Mouse (Mus musculus): ENCODE measurements at regions not wholly inside any gene's neighbourhood (a gene's known extent, or its start where the extent isn't known, plus 50 kb on each side); places are given as distances from the start of the nearest gene placed in this dataset.
"Not testable (repeated sequence)": the region's sequence is repeated elsewhere in the genome, so short reads cannot be mapped to it uniquely, and the experiment has no call there.

DNA sequence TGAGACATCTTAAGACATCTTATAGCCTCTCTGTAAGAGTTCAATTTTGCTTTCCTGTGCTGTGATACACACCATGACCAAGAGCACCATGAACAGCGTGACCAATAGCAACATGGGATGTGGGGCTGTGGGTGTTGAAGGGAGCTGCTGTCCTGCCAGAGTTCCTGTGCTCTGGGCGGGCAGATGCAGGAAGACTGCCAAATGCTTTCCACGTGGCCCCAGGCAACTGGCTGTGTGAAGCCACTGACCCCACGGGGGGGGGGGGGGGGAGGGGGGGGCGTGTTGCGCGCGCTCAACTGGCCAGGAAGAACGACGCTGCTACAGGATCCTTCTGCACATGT is 104.5 kb upstream of the Ipo5 start:
- H3K36me3 ChIP-seq (ENCODE audit: control insufficient read depth, insufficient read depth), result no peaks in the 10 kb centered on the region
- TF ChIP-seq POLR2AphosphoS2 (IDR thresholded peaks at IDR 0.05; ENCODE audit: insufficient read length, low read depth), result no peak
- TF ChIP-seq TCF3 (IDR thresholded peaks at IDR 0.05; ENCODE audit: insufficient read length, low read depth), result no peak
- no peak for TF ChIP-seq E2F4 (IDR thresholded peaks at IDR 0.05; ENCODE audit: insufficient read depth)
- TF ChIP-seq SRF (IDR thresholded peaks at IDR 0.05; ENCODE audit: control insufficient read depth, insufficient read length, low read depth), result no peak
- no peak for TF ChIP-seq MYOD1 (IDR thresholded peaks at IDR 0.05; ENCODE audit: control insufficient read depth in 1 of 3, insufficient read length in 2 of 3, low read depth in 2 of 3)
- no peak for TF ChIP-seq REST (IDR thresholded peaks at IDR 0.05; ENCODE audit: insufficient read depth, insufficient read length)
- TF ChIP-seq TCF12 (IDR thresholded peaks at IDR 0.05; ENCODE audit: insufficient read depth, poor library complexity, severe bottlenecking), result no peak
- no peak for TF ChIP-seq MAX (IDR thresholded peaks at IDR 0.05; ENCODE audit: low read depth)
- no peak for TF ChIP-seq CEBPB (IDR thresholded peaks at IDR 0.05; ENCODE audit: insufficient read depth, poor library complexity, severe bottlenecking)
- TF ChIP-seq MYOG (IDR thresholded peaks at IDR 0.05; ENCODE audit: control insufficient read depth in 1 of 3, insufficient read depth in 1 of 3, insufficient read length in 2 of 3, low read depth in 2 of 3), result no peak
- no peak for TF ChIP-seq USF1 (IDR thresholded peaks at IDR 0.05; ENCODE audit: low read depth)
- no peak for TF ChIP-seq POLR2A (IDR thresholded peaks at IDR 0.05; ENCODE audit: insufficient read length, low read depth)
- no peak overlapping the region for H3ac ChIP-seq (ENCODE audit: control insufficient read depth, insufficient read length)
- H3K79me2 ChIP-seq (ENCODE audit: control insufficient read depth, insufficient read depth), result no peaks in the 10 kb centered on the region
- H3K4me2 ChIP-seq (ENCODE audit: low read depth), result no peak overlapping the region
- H3K4me3 ChIP-seq, result no peak overlapping the region
- H3K27me3 ChIP-seq (ENCODE audit: control insufficient read depth, insufficient read depth, insufficient read length), result no peaks in the 10 kb centered on the region

DNA sequence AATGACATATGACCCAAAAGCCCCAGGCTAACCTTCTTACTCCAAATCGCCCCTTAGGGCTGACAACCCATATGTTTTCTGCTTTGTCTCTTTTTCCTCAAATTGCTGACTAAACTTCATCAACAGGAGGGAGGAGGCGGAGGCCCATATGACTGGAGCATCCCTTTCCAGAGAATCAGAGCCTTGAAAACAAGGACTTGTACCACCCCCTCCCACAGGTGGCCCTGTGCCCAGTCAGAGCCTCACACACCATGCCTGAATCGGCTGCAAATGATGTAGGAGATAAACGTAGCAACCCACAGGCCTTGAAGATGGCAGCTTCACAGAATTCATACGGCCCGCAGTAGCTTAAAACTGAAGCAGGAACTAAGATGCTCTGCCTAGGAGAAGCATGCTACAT is 101.7 kb upstream of the Ipo5 start:
- no peak overlapping the region for H3K4me3 ChIP-seq
- no peak for TF ChIP-seq MYOD1 (IDR thresholded peaks at IDR 0.05; ENCODE audit: control insufficient read depth in 1 of 3, insufficient read length in 2 of 3, low read depth in 2 of 3)
- TF ChIP-seq E2F4 (IDR thresholded peaks at IDR 0.05; ENCODE audit: insufficient read depth), result no peak
- TF ChIP-seq USF1 (IDR thresholded peaks at IDR 0.05; ENCODE audit: low read depth), result no peak
- no peak for TF ChIP-seq MAX (IDR thresholded peaks at IDR 0.05; ENCODE audit: low read depth)
- no peak for TF ChIP-seq TCF12 (IDR thresholded peaks at IDR 0.05; ENCODE audit: insufficient read depth, poor library complexity, severe bottlenecking)
- no peak for TF ChIP-seq SRF (IDR thresholded peaks at IDR 0.05; ENCODE audit: control insufficient read depth, insufficient read length, low read depth)
- TF ChIP-seq CEBPB (IDR thresholded peaks at IDR 0.05; ENCODE audit: insufficient read depth, poor library complexity, severe bottlenecking), result no peak
- TF ChIP-seq TCF3 (IDR thresholded peaks at IDR 0.05; ENCODE audit: insufficient read length, low read depth), result no peak
- TF ChIP-seq REST (IDR thresholded peaks at IDR 0.05; ENCODE audit: insufficient read depth, insufficient read length), result no peak
- no peak for TF ChIP-seq POLR2AphosphoS2 (IDR thresholded peaks at IDR 0.05; ENCODE audit: insufficient read length, low read depth)
- TF ChIP-seq POLR2A (IDR thresholded peaks at IDR 0.05; ENCODE audit: insufficient read length, low read depth), result no peak
- TF ChIP-seq MYOG (IDR thresholded peaks at IDR 0.05; ENCODE audit: control insufficient read depth in 1 of 3, insufficient read depth in 1 of 3, insufficient read length in 2 of 3, low read depth in 2 of 3), result no peak
- H3K27me3 ChIP-seq (ENCODE audit: control insufficient read depth, insufficient read depth, insufficient read length), result no peaks in the 10 kb centered on the region
- H3K36me3 ChIP-seq (ENCODE audit: control insufficient read depth, insufficient read depth), result no peaks in the 10 kb centered on the region
- H3K4me2 ChIP-seq (ENCODE audit: low read depth), result no peak overlapping the region
- H3K79me2 ChIP-seq (ENCODE audit: control insufficient read depth, insufficient read depth), result no peaks in the 10 kb centered on the region
- no peak overlapping the region for H3ac ChIP-seq (ENCODE audit: control insufficient read depth, insufficient read length)

- Histone ChIP-seq H3K27me3 (ENCODE audit: control insufficient read depth, insufficient read depth, insufficient read length) (no peaks in the 10 kb centered on the region), H3K36me3 (ENCODE audit: control insufficient read depth, insufficient read depth) (no peaks in the 10 kb centered on the region), H3K79me2 (ENCODE audit: control insufficient read depth, insufficient read depth) (no peaks in the 10 kb centered on the region), H3K4me2 (ENCODE audit: low read depth) (no peak overlapping the region), H3K4me3 (no peak overlapping the region), H3ac (ENCODE audit: control insufficient read depth, insufficient read length) (no peak overlapping the region)
- no peak for TF ChIP-seq E2F4 (IDR thresholded peaks at IDR 0.05; ENCODE audit: insufficient read depth)
- TF ChIP-seq REST (IDR thresholded peaks at IDR 0.05; ENCODE audit: insufficient read depth, insufficient read length), result no peak
- no peak for TF ChIP-seq MYOG (IDR thresholded peaks at IDR 0.05; ENCODE audit: control insufficient read depth in 1 of 3, insufficient read depth in 1 of 3, insufficient read length in 2 of 3, low read depth in 2 of 3)
- TF ChIP-seq POLR2AphosphoS2 (IDR thresholded peaks at IDR 0.05; ENCODE audit: insufficient read length, low read depth), result no peak
- TF ChIP-seq SRF (IDR thresholded peaks at IDR 0.05; ENCODE audit: control insufficient read depth, insufficient read length, low read depth), result no peak
- TF ChIP-seq TCF3 (IDR thresholded peaks at IDR 0.05; ENCODE audit: insufficient read length, low read depth), result no peak
- TF ChIP-seq TCF12 (IDR thresholded peaks at IDR 0.05; ENCODE audit: insufficient read depth, poor library complexity, severe bottlenecking), result no peak
- no peak for TF ChIP-seq CEBPB (IDR thresholded peaks at IDR 0.05; ENCODE audit: insufficient read depth, poor library complexity, severe bottlenecking)
- no peak for TF ChIP-seq USF1 (IDR thresholded peaks at IDR 0.05; ENCODE audit: low read depth)
Measured at GRCm38 (mm10) chr14:120813938-120814337, 97.1 kb upstream of the Ipo5 start.

- not testable (repeated sequence) for H3K79me2 ChIP-seq (ENCODE audit: control insufficient read depth, insufficient read depth); H3K27me3 ChIP-seq (ENCODE audit: control insufficient read depth, insufficient read depth, insufficient read length); H3ac ChIP-seq (ENCODE audit: control insufficient read depth, insufficient read length); H3K4me2 ChIP-seq (ENCODE audit: low read depth); H3K36me3 ChIP-seq (ENCODE audit: control insufficient read depth, insufficient read depth); H3K4me3 ChIP-seq
Measured at GRCm38 (mm10) chr14:120815126-120815525, 95.9 kb upstream of the Ipo5 start.

DNA sequence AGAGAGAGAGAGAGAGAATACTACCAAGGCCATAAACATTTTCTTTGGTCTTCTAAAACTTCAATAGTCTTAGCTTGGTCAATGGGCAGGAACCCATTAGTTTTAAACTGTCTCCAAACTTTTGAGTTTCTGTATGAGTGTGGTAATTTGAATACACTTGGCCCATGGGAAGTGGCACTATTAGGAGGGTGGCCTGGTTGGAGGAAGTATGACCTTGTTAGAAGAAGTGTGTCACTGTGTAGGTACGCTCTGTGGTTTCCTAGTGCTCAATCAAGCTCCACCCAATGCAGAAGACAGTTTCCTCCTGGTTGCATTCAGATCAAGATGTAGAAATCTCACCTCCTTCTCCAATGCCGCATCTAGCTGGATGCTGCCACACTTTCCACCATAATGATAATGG is 94.5 kb upstream of the Ipo5 start:
- no peak overlapping the region for H3K4me2 ChIP-seq (ENCODE audit: low read depth)
- no peak overlapping the region for H3ac ChIP-seq (ENCODE audit: control insufficient read depth, insufficient read length)
- H3K36me3 ChIP-seq (ENCODE audit: control insufficient read depth, insufficient read depth), result no peaks in the 10 kb centered on the region
- no peaks in the 10 kb centered on the region for H3K79me2 ChIP-seq (ENCODE audit: control insufficient read depth, insufficient read depth)
- no peak overlapping the region for H3K4me3 ChIP-seq
- TF ChIP-seq MYOG (IDR thresholded peaks at IDR 0.05; ENCODE audit: control insufficient read depth in 1 of 3, insufficient read depth in 1 of 3, insufficient read length in 2 of 3, low read depth in 2 of 3) (no peak), CEBPB (IDR thresholded peaks at IDR 0.05; ENCODE audit: insufficient read depth, poor library complexity, severe bottlenecking) (no peak), E2F4 (IDR thresholded peaks at IDR 0.05; ENCODE audit: insufficient read depth) (no peak), TCF3 (IDR thresholded peaks at IDR 0.05; ENCODE audit: insufficient read length, low read depth) (no peak), REST (IDR thresholded peaks at IDR 0.05; ENCODE audit: insufficient read depth, insufficient read length) (no peak), MYOD1 (IDR thresholded peaks at IDR 0.05; ENCODE audit: control insufficient read depth in 1 of 3, insufficient read length in 2 of 3, low read depth in 2 of 3) (no peak), POLR2A (IDR thresholded peaks at IDR 0.05; ENCODE audit: insufficient read length, low read depth) (no peak), TCF12 (IDR thresholded peaks at IDR 0.05; ENCODE audit: insufficient read depth, poor library complexity, severe bottlenecking) (no peak), POLR2AphosphoS2 (IDR thresholded peaks at IDR 0.05; ENCODE audit: insufficient read length, low read depth) (no peak), USF1 (IDR thresholded peaks at IDR 0.05; ENCODE audit: low read depth) (no peak), MAX (IDR thresholded peaks at IDR 0.05; ENCODE audit: low read depth) (no peak), SRF (IDR thresholded peaks at IDR 0.05; ENCODE audit: control insufficient read depth, insufficient read length, low read depth) (no peak)
- no peaks in the 10 kb centered on the region for H3K27me3 ChIP-seq (ENCODE audit: control insufficient read depth, insufficient read depth, insufficient read length)
